Mouse (Mus musculus) heart, adult 2 months (tissue): ENCODE measurements at regions not wholly inside any gene's neighbourhood (a gene's known extent, or its start where the extent isn't known, plus 50 kb on each side); places are given as distances from the start of the nearest gene placed in this dataset.

Experiments
- DNase-seq, 2 experiments: peaks; one replicate each; pipeline ENCODE4 v3.0.0; 2021
- H3K27ac ChIP-seq: fragments of 200-600 bp; 2 replicates; pipeline ENCODE4 v1.8.1; 2022
- H3K27me3 ChIP-seq: fragments of 200-500 bp; 2 replicates; pipeline ENCODE4 v1.6.1; 2012; ENCODE audit warnings: mild to moderate bottlenecking, low read length, inconsistent platforms, mixed read lengths; ENCODE audit not compliant: control insufficient read depth, insufficient read depth
- H3K36me3 ChIP-seq: fragments of 200-500 bp; 2 replicates; pipeline ENCODE4 v1.6.1; 2012; ENCODE audit warnings: low read length, inconsistent platforms; ENCODE audit not compliant: control insufficient read depth, insufficient read depth
- H3K4me1 ChIP-seq: fragments of 200-500 bp; 2 replicates; pipeline ENCODE4 v1.6.1; 2011; ENCODE audit warnings: low read length; ENCODE audit not compliant: control insufficient read depth, insufficient read depth
- H3K4me3 ChIP-seq: fragments of 200-600 bp; 2 replicates; pipeline ENCODE4 v1.8.1; 2022
- H3K79me2 ChIP-seq: fragments of 200-500 bp; replicated peaks from 2 replicates; pipeline ENCODE4 v1.6.1; 2012; ENCODE audit warnings: mild to moderate bottlenecking, inconsistent platforms, low read length, moderate library complexity, mixed read lengths; ENCODE audit not compliant: control insufficient read depth, insufficient read depth
- H3K9ac ChIP-seq: fragments of 200-500 bp; 2 replicates; pipeline ENCODE4 v1.6.1; 2012; ENCODE audit warnings: low read depth, mild to moderate bottlenecking, control low read depth, inconsistent platforms, low read length, mixed read lengths
- CTCF ChIP-seq: fragments of 200-600 bp; IDR thresholded peaks from 2 replicates; pipeline ENCODE4 v1.8.1; 2022; ENCODE audit warnings: antibody characterized with exemption, mild to moderate bottlenecking, moderate library complexity
- EP300 ChIP-seq: fragments of 200-500 bp; IDR thresholded peaks from 2 replicates; pipeline ENCODE4 v1.6.1; 2011; ENCODE audit warnings: low read depth, low read length, control low read depth; ENCODE audit not compliant: insufficient read depth
- POLR2A ChIP-seq: fragments of 200-500 bp; IDR thresholded peaks from 2 replicates; pipeline ENCODE4 v1.6.1; 2011; ENCODE audit warnings: mild to moderate bottlenecking, low read depth, low read length, control low read depth; ENCODE audit not compliant: insufficient read depth
- WGBS: fragments of 180-500 bp; shearing (Covaris S2); methylation state at CpG from one replicate; pipeline ENCODE4 v1.1.7; 2018; 5-methylcytosine and 5-hydroxymethylcytosine counted together
- intact Hi-C: fragments of 180-260 bp; cut with DNase I; formaldehyde crosslinking; loops from one replicate; pipeline ENCODE4 v1.15.1; 2025

DNA sequence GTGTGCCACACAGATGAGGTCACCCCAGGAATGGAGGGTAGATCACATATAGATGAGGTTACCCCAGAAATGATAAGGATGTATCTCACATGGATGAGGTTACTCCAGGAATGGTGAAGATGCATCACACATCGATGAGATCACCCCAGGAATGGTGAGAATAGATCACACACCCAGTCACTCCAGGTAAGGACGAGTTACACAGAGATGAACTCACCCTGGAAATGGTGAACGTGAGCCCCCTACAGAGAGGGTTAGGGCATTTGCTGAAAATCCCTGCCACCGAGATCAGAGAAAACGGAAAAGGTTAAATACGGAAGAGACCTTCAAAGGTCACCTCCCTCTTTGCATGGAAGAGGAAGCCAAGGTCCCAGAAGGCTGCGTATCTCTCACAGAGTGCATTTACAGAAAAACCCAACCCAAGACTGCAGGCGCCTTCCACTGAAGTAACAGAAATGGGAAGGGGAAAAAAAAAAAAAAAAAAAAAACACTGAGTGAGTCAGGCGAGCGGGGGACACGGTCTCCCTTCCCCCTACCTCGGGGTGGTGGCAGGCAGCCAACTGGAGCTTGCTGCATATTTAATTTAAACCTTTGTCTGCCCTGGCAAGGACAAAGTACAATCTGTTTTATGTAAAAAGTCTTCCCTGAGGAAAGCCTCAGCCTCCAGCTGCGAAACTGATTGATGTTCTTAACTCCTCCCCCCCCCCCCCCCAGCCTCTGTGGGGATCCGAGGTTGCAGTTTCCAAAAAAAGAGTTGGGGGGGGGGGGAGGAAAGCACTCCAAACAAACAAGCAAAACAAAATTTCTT lies 175.8 kb upstream of the Jmjd1c start:
- no peaks in the 10 kb centered on the region for H3K27me3 ChIP-seq
- WGBS, result 3% methylated on average over 14 of the region's 14 CpGs
- no peaks in the 10 kb centered on the region for H3K79me2 ChIP-seq
- TF ChIP-seq CTCF, result 0 out of 2 replicates have a peak, but pooled peaks have one; percentile 1
- TF ChIP-seq EP300, result peak; percentile 31; the same call in 1 of the 2 replicates
- TF ChIP-seq POLR2A, result 0 out of 2 replicates have a peak, but pooled peaks have one; percentile 17
- H3K36me3 ChIP-seq, result no peaks in the 10 kb centered on the region; the same call in 1 of the 2 replicates
- H3K4me1 ChIP-seq, result peaks cover 15% of the 10 kb centered on the region
- peak; percentile 81 to 84 for DNase-seq
- peak overlapping the region; percentile 72 for H3K27ac ChIP-seq
- peak overlapping the region; percentile 50 for H3K9ac ChIP-seq
- H3K4me3 ChIP-seq, result peak overlapping the region; percentile 49
- intact Hi-C loops, result loop anchor here (5.0 kb wide), 1 partner anchor 37 kb away; no protein-coding TSS in a partner anchor

- no peaks in the 10 kb centered on the region for H3K27me3 ChIP-seq
- H3K9ac ChIP-seq, result peak overlapping the region; percentile 59
- H3K4me1 ChIP-seq, result peaks cover 18% of the 10 kb centered on the region
- peak overlapping the region; percentile 49 for H3K4me3 ChIP-seq
- 4% methylated on average over 27 of the region's 27 CpGs for WGBS
- H3K36me3 ChIP-seq, result no peaks in the 10 kb centered on the region; the same call in 1 of the 2 replicates
- peak overlapping the region; percentile 72 for H3K27ac ChIP-seq
- TF ChIP-seq EP300 (peak; percentile 93), POLR2A (peak; percentile 33; the same call in 1 of the 2 replicates), CTCF (no peak)
- intact Hi-C loops, result loop anchor here (1.0 to 5.0 kb wide), 3 partner anchors 10 to 81 kb away; no protein-coding TSS in a partner anchor
- peak; percentile 93 to 95 for DNase-seq
- no peaks in the 10 kb centered on the region for H3K79me2 ChIP-seq
Observed at GRCm38 (mm10) chr10:66920761-66921684, 174.9 kb upstream of the Jmjd1c start.

DNA sequence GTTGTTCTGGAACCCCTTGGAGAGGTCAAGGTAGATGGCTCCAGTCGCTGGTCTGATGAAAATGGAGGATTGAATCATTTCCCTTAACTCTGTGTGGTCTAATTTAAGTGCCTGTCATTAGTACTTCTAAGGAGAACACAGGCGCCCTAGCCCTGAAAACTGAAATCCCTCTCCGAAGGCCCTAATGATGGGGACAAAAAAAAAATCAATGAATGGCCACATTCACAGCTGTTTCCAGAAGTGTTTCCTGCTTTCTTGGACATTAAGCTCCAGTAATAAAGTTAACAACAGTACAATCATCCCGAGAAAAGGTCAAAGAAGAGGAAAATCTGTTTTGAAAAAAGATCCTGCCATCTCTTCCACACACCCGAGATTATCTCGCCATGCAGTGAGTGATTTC lies 174.1 kb upstream of the Jmjd1c start:
- no peak for DNase-seq
- Histone ChIP-seq H3K27ac (peak overlapping the region; percentile 72), H3K79me2 (no peaks in the 10 kb centered on the region), H3K4me1 (peaks cover 18% of the 10 kb centered on the region), H3K36me3 (no peaks in the 10 kb centered on the region; the same call in 1 of the 2 replicates), H3K9ac (no peak overlapping the region), H3K4me3 (no peak overlapping the region), H3K27me3 (no peaks in the 10 kb centered on the region)
- TF ChIP-seq CTCF, result no peak
- no peak for TF ChIP-seq EP300
- TF ChIP-seq POLR2A, result no peak
- 25% methylated on average over 6 of the region's 6 CpGs for WGBS
- intact Hi-C loops, result loop anchor here (1.0 to 5.0 kb wide), 3 partner anchors 10 to 81 kb away; no protein-coding TSS in a partner anchor

GRCm38 (mm10) chr10:66922314-66922713 lies 173.6 kb upstream of the Jmjd1c start:
- H3K9ac ChIP-seq, result no peak overlapping the region
- H3K36me3 ChIP-seq, result no peaks in the 10 kb centered on the region; the same call in 1 of the 2 replicates
- 41% methylated on average over 6 of the region's 6 CpGs for WGBS
- peaks cover 18% of the 10 kb centered on the region for H3K4me1 ChIP-seq
- intact Hi-C loops, result loop anchor here (5.0 kb wide), 1 partner anchor 35 kb away; no protein-coding TSS in a partner anchor
- H3K27ac ChIP-seq, result peak overlapping the region; percentile 72; the same call in 1 of the 2 replicates
- H3K79me2 ChIP-seq, result no peaks in the 10 kb centered on the region
- TF ChIP-seq EP300 (no peak), CTCF (no peak), POLR2A (no peak)
- H3K27me3 ChIP-seq, result no peaks in the 10 kb centered on the region
- no peak overlapping the region for H3K4me3 ChIP-seq
- DNase-seq, result no peak

- Histone ChIP-seq H3K9ac (no peak overlapping the region), H3K4me1 (peaks cover 19% of the 10 kb centered on the region), H3K36me3 (no peaks in the 10 kb centered on the region; the same call in none of the 2 replicates), H3K4me3 (no peak overlapping the region), H3K79me2 (no peaks in the 10 kb centered on the region), H3K27me3 (no peaks in the 10 kb centered on the region), H3K27ac (no peak overlapping the region)
- intact Hi-C loops, result loop anchor here (5.0 kb wide), 1 partner anchor 33 kb away; no protein-coding TSS in a partner anchor
- 88% methylated on average over 7 of the region's 7 CpGs for WGBS
- DNase-seq, result no peak
- TF ChIP-seq POLR2A (no peak), EP300 (no peak), CTCF (no peak)
Observed at GRCm38 (mm10) chr10:66923947-66924346, 172.0 kb upstream of the Jmjd1c start.
